Mouse (Mus musculus) adipocyte (in vitro differentiated cells): ENCODE measurements around the gene Dpt.
"Not testable (repeated sequence)": the region's sequence is repeated elsewhere in the genome, so short reads cannot be mapped to it uniquely, and the experiment has no call there.

Experiments used
- DNase-seq: peaks from one replicate; pipeline ENCODE4 v3.0.0-alpha.2; 2016; ENCODE audit warnings: low spot score

Dpt gene

GRCm38 (mm10) chr1:164796471-164796870, at the start of gene Dpt:
Dpt (plus strand) TSS chr1:164796644.
- peak; percentile 81 for DNase-seq

GRCm38 (mm10) chr1:164753736-164754135, 42.7 kb upstream of the Dpt start:
- no peak for DNase-seq

GRCm38 (mm10) chr1:164755671-164756070, 40.8 kb upstream of the Dpt start:
- no peak for DNase-seq

- peak; percentile 37 for DNase-seq
Measured at GRCm38 (mm10) chr1:164756951-164757350, 39.5 kb upstream of the Dpt start.

GRCm38 (mm10) chr1:164758401-164758800, 38.0 kb upstream of the Dpt start:
- DNase-seq, result no peak

GRCm38 (mm10) chr1:164762276-164762675, 34.2 kb upstream of the Dpt start:
- peak; percentile 74 for DNase-seq

GRCm38 (mm10) chr1:164766646-164767045, 29.8 kb upstream of the Dpt start:
- peak; percentile 62 for DNase-seq

GRCm38 (mm10) chr1:164770611-164771010, 25.8 kb upstream of the Dpt start:
- DNase-seq, result peak; percentile 97

GRCm38 (mm10) chr1:164780851-164781510, 15.5 kb upstream of the Dpt start:
- no peak for DNase-seq

- no peak for DNase-seq
Measured at GRCm38 (mm10) chr1:164786165-164786564, 10.3 kb upstream of the Dpt start.

GRCm38 (mm10) chr1:164787771-164788170, 8.7 kb upstream of the Dpt start:
- DNase-seq, result no peak

- no peak for DNase-seq
Measured at GRCm38 (mm10) chr1:164788292-164788691, 8.2 kb upstream of the Dpt start.

GRCm38 (mm10) chr1:164790296-164790695, 6.1 kb upstream of the Dpt start:
- not testable (repeated sequence) for DNase-seq

GRCm38 (mm10) chr1:164793049-164793448, 3.4 kb upstream of the Dpt start:
- DNase-seq, result no peak

GRCm38 (mm10) chr1:164797746-164798285, 1.4 kb downstream of the Dpt start:
- DNase-seq, result no peak

GRCm38 (mm10) chr1:164798471-164798922, 2.1 kb downstream of the Dpt start:
- peak; percentile 71 for DNase-seq

GRCm38 (mm10) chr1:164799161-164799560, 2.7 kb downstream of the Dpt start:
- no peak for DNase-seq

GRCm38 (mm10) chr1:164804277-164804676, 7.8 kb downstream of the Dpt start:
- DNase-seq, result no peak

- DNase-seq, result no peak
Measured at GRCm38 (mm10) chr1:164804751-164805435, 8.4 kb downstream of the Dpt start.

GRCm38 (mm10) chr1:164809371-164809770, 12.9 kb downstream of the Dpt start:
- DNase-seq, result peak; percentile 75

GRCm38 (mm10) chr1:164811296-164811695, 14.9 kb downstream of the Dpt start:
- no peak for DNase-seq

GRCm38 (mm10) chr1:164814243-164814642, 17.8 kb downstream of the Dpt start:
- DNase-seq, result peak; percentile 91

GRCm38 (mm10) chr1:164815330-164815729, 18.9 kb downstream of the Dpt start:
- peak; percentile 48 for DNase-seq
